ENCODE assay signal across 19 mouse cellular contexts in genomic region chr11:75801369-75801768, GRCm38 (mm10). TPM values are rescaled to one million over a fixed set of nuclear protein-coding genes. Genes with fewer than 3 reads are reported as not detected.
"Had no signal": no experiment of that assay in that cellular context is flagged by ENCODE, and none has a peak within 500 bp of the region (broad histone marks: within the 10 kb centered on the region; RNA-seq: fewer than 3 reads in every experiment).

No protein-coding gene starts in this region.

- ATAC-seq: midbrain, embryonic 16.5 days had no signal

- H3K36me3 ChIP-seq: midbrain, embryonic 10.5 days; midbrain, embryonic 12.5 days; neural tube, embryonic 13.5 days; neural tube, embryonic 15.5 days; stomach, embryonic 15.5 days had no signal

- H3K4me1 ChIP-seq: midbrain, embryonic 12.5 days; stomach, embryonic 15.5 days had no signal

- H3K27ac ChIP-seq: liver, embryonic 14.5 days; midbrain, embryonic 10.5 days; midbrain, embryonic 12.5 days; neural tube, embryonic 13.5 days; neural tube, embryonic 15.5 days; stomach, embryonic 15.5 days; stomach, postnatal 0 days had no signal

- H3K4me3 ChIP-seq: midbrain, embryonic 10.5 days; midbrain, embryonic 12.5 days; myocyte; neural tube, embryonic 13.5 days; neural tube, embryonic 15.5 days; stomach, embryonic 15.5 days had no signal

- H3K4me2 ChIP-seq: midbrain, embryonic 12.5 days; neural tube, embryonic 13.5 days; neural tube, embryonic 15.5 days; stomach, embryonic 15.5 days had no signal

- H3K9me3 ChIP-seq: midbrain, embryonic 10.5 days; midbrain, embryonic 12.5 days; neural tube, embryonic 13.5 days; neural tube, embryonic 15.5 days; stomach, embryonic 15.5 days had no signal

- DNase-seq: lung, adult 18-20 months; lung, postnatal 10 days; lung, postnatal 4 days; midbrain, embryonic 14.5 days; retina, postnatal 1 day; right cerebral cortex, postnatal 14 days; thymus, adult 2 months; thymus, postnatal 25 days had no signal

- H3K9ac ChIP-seq: liver, embryonic 14.5 days; midbrain, embryonic 12.5 days; neural tube, embryonic 13.5 days; neural tube, embryonic 15.5 days; stomach, embryonic 15.5 days had no signal

RNA-seq across cellular contexts. Expression of gene Doc2b, which starts 5.5 kb away (rescaled TPM):
- total RNA-seq: megakaryocyte, adult 5-6 weeks; megakaryocyte-erythroid progenitor cell, adult 5-6 weeks had no signal
